Mouse (Mus musculus): ENCODE measurements around the gene Bhlhe40. TPM values are rescaled to one million over a fixed set of nuclear protein-coding genes. Genes with fewer than 3 reads are reported as not detected.
A peak's percentile ranks its signal among the peaks of the same experiment; 100 is the strongest.

The Bhlhe40 gene
- total RNA-seq, 2 experiments from 2014 or later, result 70.0 to 98.6 TPM

- DNase-seq (ENCODE audit: low spot score), result peak; percentile 15
Observed at GRCm38 (mm10) chr6:108662314-108663240, 2.1 kb downstream of the Bhlhe40 start.

GRCm38 (mm10) chr6:108663241-108664194, 3.1 kb downstream of the Bhlhe40 start:
- peak; percentile 36 for DNase-seq (ENCODE audit: low spot score)

GRCm38 (mm10) chr6:108664533-108665150, 4.2 kb downstream of the Bhlhe40 start:
- peak; percentile 23 for DNase-seq (ENCODE audit: low spot score)

GRCm38 (mm10) chr6:108665587-108665986, 5.2 kb downstream of the Bhlhe40 start:
- DNase-seq (ENCODE audit: low spot score), result no peak

GRCm38 (mm10) chr6:108666648-108667488, 6.4 kb downstream of the Bhlhe40 start:
- no peak for DNase-seq (ENCODE audit: low spot score)

GRCm38 (mm10) chr6:108667599-108668021, 7.2 kb downstream of the Bhlhe40 start:
- DNase-seq (ENCODE audit: low spot score), result peak; percentile 53

GRCm38 (mm10) chr6:108668321-108668786, 7.9 kb downstream of the Bhlhe40 start:
- DNase-seq (ENCODE audit: low spot score), result peak; percentile 97

- DNase-seq (ENCODE audit: low spot score), result no peak
Observed at GRCm38 (mm10) chr6:108670276-108670675, 9.8 kb downstream of the Bhlhe40 start.

- peak; percentile 85 for DNase-seq (ENCODE audit: low spot score)
Observed at GRCm38 (mm10) chr6:108670821-108671220, 10.4 kb downstream of the Bhlhe40 start.

GRCm38 (mm10) chr6:108672094-108672493, 11.7 kb downstream of the Bhlhe40 start:
- DNase-seq (ENCODE audit: low spot score), result no peak

- no peak for DNase-seq (ENCODE audit: low spot score)
Observed at GRCm38 (mm10) chr6:108674221-108674620, 13.8 kb downstream of the Bhlhe40 start.

- DNase-seq (ENCODE audit: low spot score), result no peak
Observed at GRCm38 (mm10) chr6:108676783-108677340, 16.4 kb downstream of the Bhlhe40 start.

GRCm38 (mm10) chr6:108677697-108678096, 17.3 kb downstream of the Bhlhe40 start:
- DNase-seq (ENCODE audit: low spot score), result peak; percentile 47

- DNase-seq (ENCODE audit: low spot score), result peak; percentile 24
Observed at GRCm38 (mm10) chr6:108678227-108678626, 17.8 kb downstream of the Bhlhe40 start.

GRCm38 (mm10) chr6:108680503-108680902, 20.1 kb downstream of the Bhlhe40 start:
- DNase-seq (ENCODE audit: low spot score), result no peak

- DNase-seq (ENCODE audit: low spot score), result no peak
Observed at GRCm38 (mm10) chr6:108681084-108681483, 20.7 kb downstream of the Bhlhe40 start.

GRCm38 (mm10) chr6:108683140-108683539, 22.7 kb downstream of the Bhlhe40 start:
- no peak for DNase-seq (ENCODE audit: low spot score)

GRCm38 (mm10) chr6:108684430-108684829, 24.0 kb downstream of the Bhlhe40 start:
- DNase-seq (ENCODE audit: low spot score), result no peak

GRCm38 (mm10) chr6:108685758-108686355, 25.4 kb downstream of the Bhlhe40 start:
- DNase-seq (ENCODE audit: low spot score), result no peak

GRCm38 (mm10) chr6:108686930-108687329, 26.5 kb downstream of the Bhlhe40 start:
- DNase-seq (ENCODE audit: low spot score), result no peak
